Mouse (Mus musculus): ENCODE data around the gene Cdrt4. TPM values are rescaled to one million over a fixed set of nuclear protein-coding genes. Genes with fewer than 3 reads are reported as not detected.

Cdrt4 gene
- polyA plus RNA-seq, 1 experiment from 2014 or later, result not detected

GRCm38 (mm10) chr11:62995066-62995754, 44.2 kb downstream of the Cdrt4 start:
- no peak overlapping the region for H3K4me2 ChIP-seq (ENCODE audit: low read depth, low read length, severe bottlenecking)
- H3K27me3 ChIP-seq (ENCODE audit: control insufficient read depth, insufficient read depth, low read length), result no peaks in the 10 kb centered on the region
- no peak for ATAC-seq (replicated peaks; ENCODE audit: low FRiP score)
- no peaks in the 10 kb centered on the region for H3K9me3 ChIP-seq (ENCODE audit: control insufficient read depth, low read length)
- H3K9ac ChIP-seq (ENCODE audit: low read length), result no peak overlapping the region
- no peak overlapping the region for H3K27ac ChIP-seq (ENCODE audit: low read depth, low read length)
- no peak overlapping the region for H3K4me3 ChIP-seq (ENCODE audit: low read depth, low read length)
- no peak for DNase-seq (ENCODE audit: low spot score)
- peaks cover 2% of the 10 kb centered on the region; the same call in 1 of the 2 replicates for H3K4me1 ChIP-seq (replicated peaks; ENCODE audit: control insufficient read depth, insufficient read depth, low read length)
- H3K36me3 ChIP-seq (ENCODE audit: control insufficient read depth, insufficient read depth, low read length), result no peaks in the 10 kb centered on the region
- WGBS, result 82% methylated on average over 9 of the region's 9 CpGs

- no peak for DNase-seq (ENCODE audit: low spot score)
- H3K27ac ChIP-seq (ENCODE audit: low read depth, low read length), result no peak overlapping the region
- 76% methylated on average over 5 of the region's 5 CpGs for WGBS
- H3K4me3 ChIP-seq (ENCODE audit: low read depth, low read length), result no peak overlapping the region
- no peak for ATAC-seq (replicated peaks; ENCODE audit: low FRiP score)
- no peak overlapping the region for H3K9ac ChIP-seq (ENCODE audit: low read length)
- H3K4me1 ChIP-seq (replicated peaks; ENCODE audit: control insufficient read depth, insufficient read depth, low read length), result peaks cover 2% of the 10 kb centered on the region; the same call in 1 of the 2 replicates
- H3K36me3 ChIP-seq (ENCODE audit: control insufficient read depth, insufficient read depth, low read length), result no peaks in the 10 kb centered on the region
- H3K4me2 ChIP-seq (ENCODE audit: low read depth, low read length, severe bottlenecking), result no peak overlapping the region
- no peaks in the 10 kb centered on the region for H3K27me3 ChIP-seq (ENCODE audit: control insufficient read depth, insufficient read depth, low read length)
- no peaks in the 10 kb centered on the region for H3K9me3 ChIP-seq (ENCODE audit: control insufficient read depth, low read length)
These were observed 44.9 kb downstream of the Cdrt4 start for GRCm38 (mm10) chr11:62995755-62996521.

GRCm38 (mm10) chr11:62996522-62996898, 45.5 kb downstream of the Cdrt4 start:
- Histone ChIP-seq H3K9ac (ENCODE audit: low read length) (no peak overlapping the region), H3K36me3 (ENCODE audit: control insufficient read depth, insufficient read depth, low read length) (no peaks in the 10 kb centered on the region), H3K27ac (ENCODE audit: low read depth, low read length) (no peak overlapping the region), H3K4me3 (ENCODE audit: low read depth, low read length) (no peak overlapping the region), H3K4me1 (replicated peaks; ENCODE audit: control insufficient read depth, insufficient read depth, low read length) (peaks cover 2% of the 10 kb centered on the region; the same call in 1 of the 2 replicates), H3K27me3 (ENCODE audit: control insufficient read depth, insufficient read depth, low read length) (no peaks in the 10 kb centered on the region), H3K9me3 (ENCODE audit: control insufficient read depth, low read length) (no peaks in the 10 kb centered on the region), H3K4me2 (ENCODE audit: low read depth, low read length, severe bottlenecking) (no peak overlapping the region)
- DNase-seq (ENCODE audit: low spot score) (no peak), ATAC-seq (replicated peaks; ENCODE audit: low FRiP score) (no peak)
- 92% methylated on average over 4 of the region's 4 CpGs for WGBS

- H3K9ac ChIP-seq (ENCODE audit: low read length), result no peak overlapping the region
- DNase-seq (ENCODE audit: low spot score) (no peak), ATAC-seq (replicated peaks; ENCODE audit: low FRiP score) (no peak)
- H3K4me1 ChIP-seq (replicated peaks; ENCODE audit: control insufficient read depth, insufficient read depth, low read length), result peaks cover 2% of the 10 kb centered on the region; the same call in 1 of the 2 replicates
- H3K27me3 ChIP-seq (ENCODE audit: control insufficient read depth, insufficient read depth, low read length), result no peaks in the 10 kb centered on the region
- no peaks in the 10 kb centered on the region for H3K9me3 ChIP-seq (ENCODE audit: control insufficient read depth, low read length)
- 86% methylated on average over 5 of the region's 5 CpGs for WGBS
- H3K4me3 ChIP-seq (ENCODE audit: low read depth, low read length), result no peak overlapping the region
- H3K27ac ChIP-seq (ENCODE audit: low read depth, low read length), result no peak overlapping the region
- no peaks in the 10 kb centered on the region for H3K36me3 ChIP-seq (ENCODE audit: control insufficient read depth, insufficient read depth, low read length)
- no peak overlapping the region for H3K4me2 ChIP-seq (ENCODE audit: low read depth, low read length, severe bottlenecking)
These were observed 46.2 kb downstream of the Cdrt4 start for GRCm38 (mm10) chr11:62997039-62997717.

GRCm38 (mm10) chr11:62997718-62998281, 46.8 kb downstream of the Cdrt4 start:
- no peak overlapping the region for H3K4me3 ChIP-seq (ENCODE audit: low read depth, low read length)
- no peaks in the 10 kb centered on the region for H3K36me3 ChIP-seq (ENCODE audit: control insufficient read depth, insufficient read depth, low read length)
- no peak overlapping the region for H3K4me2 ChIP-seq (ENCODE audit: low read depth, low read length, severe bottlenecking)
- no peaks in the 10 kb centered on the region for H3K9me3 ChIP-seq (ENCODE audit: control insufficient read depth, low read length)
- no peak overlapping the region for H3K9ac ChIP-seq (ENCODE audit: low read length)
- ATAC-seq (replicated peaks; ENCODE audit: low FRiP score), result no peak
- peaks cover 2% of the 10 kb centered on the region; the same call in 1 of the 2 replicates for H3K4me1 ChIP-seq (replicated peaks; ENCODE audit: control insufficient read depth, insufficient read depth, low read length)
- no peaks in the 10 kb centered on the region for H3K27me3 ChIP-seq (ENCODE audit: control insufficient read depth, insufficient read depth, low read length)
- no peak overlapping the region for H3K27ac ChIP-seq (ENCODE audit: low read depth, low read length)
- WGBS, result 40% methylated on average over 11 of the region's 11 CpGs
- no peak for DNase-seq (ENCODE audit: low spot score)

GRCm38 (mm10) chr11:63000126-63000525, 49.1 kb downstream of the Cdrt4 start:
- Histone ChIP-seq H3K9me3 (ENCODE audit: control insufficient read depth, low read length) (no peaks in the 10 kb centered on the region), H3K4me1 (replicated peaks; ENCODE audit: control insufficient read depth, insufficient read depth, low read length) (peaks cover 2% of the 10 kb centered on the region; the same call in 1 of the 2 replicates), H3K27me3 (ENCODE audit: control insufficient read depth, insufficient read depth, low read length) (no peaks in the 10 kb centered on the region), H3K27ac (ENCODE audit: low read depth, low read length) (no peak overlapping the region), H3K9ac (ENCODE audit: low read length) (no peak overlapping the region), H3K4me2 (ENCODE audit: low read depth, low read length, severe bottlenecking) (no peak overlapping the region), H3K36me3 (ENCODE audit: control insufficient read depth, insufficient read depth, low read length) (no peaks in the 10 kb centered on the region), H3K4me3 (ENCODE audit: low read depth, low read length) (no peak overlapping the region)
- 95% methylated on average over 8 of the region's 8 CpGs for WGBS
- DNase-seq (ENCODE audit: low spot score) (no peak), ATAC-seq (replicated peaks; ENCODE audit: low FRiP score) (no peak)

GRCm38 (mm10) chr11:63004617-63005016, 53.6 kb downstream of the Cdrt4 start:
- no peak overlapping the region for H3K27ac ChIP-seq (ENCODE audit: low read depth, low read length)
- no peak overlapping the region for H3K9ac ChIP-seq (ENCODE audit: low read length)
- H3K4me3 ChIP-seq (ENCODE audit: low read depth, low read length), result no peak overlapping the region
- no peak overlapping the region for H3K4me2 ChIP-seq (ENCODE audit: low read depth, low read length, severe bottlenecking)
- ATAC-seq (replicated peaks; ENCODE audit: low FRiP score), result no peak
- H3K9me3 ChIP-seq (ENCODE audit: control insufficient read depth, low read length), result no peaks in the 10 kb centered on the region
- H3K4me1 ChIP-seq (replicated peaks; ENCODE audit: control insufficient read depth, insufficient read depth, low read length), result no peaks in the 10 kb centered on the region
- H3K36me3 ChIP-seq (ENCODE audit: control insufficient read depth, insufficient read depth, low read length), result no peaks in the 10 kb centered on the region
- no peaks in the 10 kb centered on the region for H3K27me3 ChIP-seq (ENCODE audit: control insufficient read depth, insufficient read depth, low read length)
- no peak for DNase-seq (ENCODE audit: low spot score)
- 78% methylated on average over 6 of the region's 6 CpGs for WGBS

- Histone ChIP-seq H3K4me2 (ENCODE audit: low read depth, low read length, severe bottlenecking) (no peak overlapping the region), H3K9me3 (ENCODE audit: control insufficient read depth, low read length) (no peaks in the 10 kb centered on the region), H3K4me3 (ENCODE audit: low read depth, low read length) (no peak overlapping the region), H3K4me1 (replicated peaks; ENCODE audit: control insufficient read depth, insufficient read depth, low read length) (no peaks in the 10 kb centered on the region), H3K9ac (ENCODE audit: low read length) (no peak overlapping the region), H3K27me3 (ENCODE audit: control insufficient read depth, insufficient read depth, low read length) (no peaks in the 10 kb centered on the region), H3K27ac (ENCODE audit: low read depth, low read length) (no peak overlapping the region), H3K36me3 (ENCODE audit: control insufficient read depth, insufficient read depth, low read length) (no peaks in the 10 kb centered on the region)
- ATAC-seq (replicated peaks; ENCODE audit: low FRiP score) (no peak), DNase-seq (ENCODE audit: low spot score) (no peak)
- 86% methylated on average over 5 of the region's 5 CpGs for WGBS
These were observed 56.4 kb downstream of the Cdrt4 start for GRCm38 (mm10) chr11:63007376-63007775.

All from forebrain, embryonic 11.5 days (tissue).